Mouse (Mus musculus): Measurements from ENCODE around the gene Gpc2.

Gpc2 gene

DNA sequence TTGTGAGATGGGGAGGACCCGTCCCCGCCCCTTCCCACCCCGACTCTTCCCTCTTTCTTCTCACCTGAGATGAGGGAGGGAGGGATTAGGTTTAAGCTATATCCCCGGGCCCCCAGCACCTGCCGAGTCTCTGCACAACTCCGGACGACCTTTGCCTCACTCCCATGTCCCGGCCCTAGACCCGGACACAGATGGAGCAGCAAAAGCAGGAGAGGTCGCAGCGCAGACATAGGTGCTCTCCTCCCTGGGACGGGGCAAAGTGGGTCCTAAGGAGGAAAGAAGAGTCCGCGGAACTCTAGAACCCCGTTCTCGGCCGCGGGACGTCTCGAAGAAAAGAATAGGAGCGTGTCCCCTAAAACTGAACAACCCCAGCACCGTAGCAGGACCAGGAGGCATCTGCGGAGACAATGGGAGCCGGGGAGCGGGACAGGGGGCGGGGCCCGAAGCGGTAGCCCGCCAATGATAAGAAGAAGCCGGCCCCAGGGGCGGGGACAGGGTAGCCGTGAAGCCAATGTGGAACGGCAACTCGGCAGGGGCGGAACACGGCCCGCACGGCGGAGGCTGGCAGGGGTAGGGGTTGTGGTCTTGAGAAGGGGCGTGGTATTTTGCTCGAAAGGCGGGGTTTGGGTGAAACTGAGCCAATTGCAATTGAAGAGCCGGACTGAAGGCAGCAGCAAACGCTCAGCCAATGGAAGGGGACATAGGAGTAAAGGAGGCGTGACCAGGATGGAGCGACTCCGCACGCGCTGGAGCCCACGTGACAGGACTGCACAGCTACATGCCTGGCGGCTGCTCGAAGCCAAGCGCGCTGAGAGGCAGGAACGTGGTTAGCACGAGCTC, at the start of gene Gpc2, which contains the start of the genes Gm43720 and Stag3:
Gpc2 (minus strand) TSS at position 421 of the 840 bp plus-strand sequence.
Gm43720 (minus strand) TSS at position 374 of the 840 bp plus-strand sequence.
Stag3 (plus strand) TSS at position 656 of the 840 bp plus-strand sequence.
- DNase-seq (ENCODE audit: low read depth, low spot score): peak; percentile 95

DNA sequence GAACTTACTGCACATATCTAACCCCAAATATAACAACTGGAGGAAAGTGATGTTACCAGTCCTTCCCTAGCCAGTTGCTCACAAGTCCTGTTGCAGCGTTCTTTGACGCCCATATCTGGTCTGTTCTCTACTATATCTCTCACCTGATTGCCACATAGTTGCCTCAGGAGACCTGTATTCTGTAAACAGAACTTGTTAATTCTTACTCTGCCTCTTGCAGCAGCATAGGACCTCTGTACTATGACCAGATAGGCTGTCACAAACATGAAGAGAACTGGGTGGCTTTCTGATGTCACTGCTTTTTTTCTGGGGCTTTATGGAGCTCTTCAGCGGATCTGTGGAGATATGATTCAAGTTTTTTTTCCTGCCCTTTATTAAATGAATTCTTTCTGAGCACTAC, 33.0 kb upstream of the Gpc2 start:
- no peak for DNase-seq (ENCODE audit: low read depth, low spot score)

DNA sequence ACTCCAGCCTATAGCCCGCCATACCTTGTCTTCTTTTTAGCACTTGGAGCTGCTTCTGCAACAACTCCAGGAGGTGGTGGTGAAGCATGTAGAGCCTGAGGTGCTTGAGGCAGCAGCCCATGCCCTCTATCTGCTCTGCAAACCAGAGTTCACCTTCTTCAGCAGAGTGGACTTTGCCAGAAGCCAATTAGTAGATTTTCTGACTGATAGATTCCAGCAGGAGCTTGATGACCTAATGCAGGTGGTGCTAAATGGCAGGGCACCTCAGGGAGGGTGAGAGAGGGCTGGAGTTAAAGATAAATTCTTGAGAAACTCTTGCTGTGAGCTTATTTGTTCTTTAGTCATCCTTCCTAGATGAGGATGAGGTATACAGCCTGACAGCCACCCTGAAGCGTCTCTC, 19.8 kb upstream of the Gpc2 start:
- no peak for DNase-seq (ENCODE audit: low read depth, low spot score)

DNA sequence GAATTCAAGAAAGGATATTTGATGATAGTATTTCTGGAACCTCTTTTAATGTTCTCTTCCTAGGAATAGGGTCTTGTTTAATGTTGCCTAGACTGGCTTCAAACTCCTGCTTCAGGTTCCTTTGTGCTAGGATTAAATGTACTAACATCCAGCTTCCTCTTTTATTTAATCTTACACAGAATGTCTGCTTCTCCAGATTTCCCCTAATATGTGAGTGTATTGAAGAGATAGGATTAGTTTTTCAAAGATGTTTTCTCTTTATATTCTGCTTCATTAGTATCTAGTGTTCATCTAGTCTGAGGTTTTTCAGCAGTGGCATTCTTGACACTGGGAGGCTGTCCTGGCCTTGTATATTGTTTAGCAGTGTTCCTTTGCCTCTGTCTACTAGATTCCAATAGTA, 14.4 kb upstream of the Gpc2 start:
- no peak for DNase-seq (ENCODE audit: low read depth, low spot score)

DNA sequence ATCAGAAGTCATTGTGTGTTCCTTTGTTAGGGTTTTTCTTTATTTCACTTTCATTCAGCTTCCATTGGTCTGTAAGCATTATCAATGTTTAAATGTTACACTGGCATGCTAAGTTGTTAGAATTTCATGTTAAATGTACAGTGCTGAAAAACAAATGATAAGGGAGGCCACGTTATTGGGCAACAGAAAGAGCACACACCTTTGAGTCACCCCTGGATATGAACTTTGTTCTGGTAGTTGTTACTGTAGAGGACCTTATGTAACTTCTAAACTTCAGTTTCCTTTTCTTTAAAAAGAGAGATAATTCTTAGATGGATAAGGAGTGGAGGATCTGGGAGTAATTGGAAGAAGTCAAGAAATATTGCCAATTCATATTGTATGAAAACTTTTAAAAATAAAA, 11.8 kb upstream of the Gpc2 start:
- no peak for DNase-seq (ENCODE audit: low read depth, low spot score)

DNA sequence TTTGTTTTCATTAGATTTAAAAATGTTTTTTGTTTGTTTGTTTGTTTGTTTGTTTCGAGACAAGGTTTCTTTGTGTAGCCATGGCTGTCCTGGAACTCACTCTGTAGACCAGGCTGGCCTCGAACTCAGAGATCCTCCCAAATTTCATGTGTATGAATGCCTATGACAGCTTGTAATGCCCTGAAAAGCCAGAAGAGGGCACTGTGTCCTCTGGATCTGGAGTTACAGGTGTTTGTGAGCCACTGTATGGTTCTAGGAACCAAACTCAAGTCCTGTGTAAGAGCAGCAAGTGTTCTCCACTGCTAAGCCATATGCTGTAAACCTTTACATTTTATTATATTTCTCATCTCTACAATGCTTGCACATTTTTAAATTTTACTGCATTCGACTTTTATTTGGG, 8.1 kb upstream of the Gpc2 start:
- DNase-seq (ENCODE audit: low read depth, low spot score): no peak

DNA sequence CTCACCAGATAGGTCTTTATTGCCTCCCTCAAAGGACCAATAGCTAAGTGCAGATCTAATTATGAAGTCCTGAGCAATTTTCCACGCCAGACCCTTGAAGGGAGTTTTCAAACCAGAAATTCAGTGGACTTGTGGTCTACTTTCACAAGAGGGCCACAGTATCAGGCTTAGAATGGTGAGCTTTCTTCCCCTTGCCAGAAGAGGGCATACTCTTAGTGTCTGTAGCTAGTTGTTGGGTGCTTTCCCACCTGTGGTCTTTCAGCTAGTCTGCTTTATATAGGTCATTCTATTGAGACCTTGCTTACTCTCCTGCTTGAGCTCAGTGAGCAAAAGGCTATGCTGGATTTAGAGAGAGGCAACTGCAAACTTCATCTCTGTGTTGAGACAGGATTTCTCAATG, 3.7 kb upstream of the Gpc2 start:
- no peak for DNase-seq (ENCODE audit: low read depth, low spot score)

DNA sequence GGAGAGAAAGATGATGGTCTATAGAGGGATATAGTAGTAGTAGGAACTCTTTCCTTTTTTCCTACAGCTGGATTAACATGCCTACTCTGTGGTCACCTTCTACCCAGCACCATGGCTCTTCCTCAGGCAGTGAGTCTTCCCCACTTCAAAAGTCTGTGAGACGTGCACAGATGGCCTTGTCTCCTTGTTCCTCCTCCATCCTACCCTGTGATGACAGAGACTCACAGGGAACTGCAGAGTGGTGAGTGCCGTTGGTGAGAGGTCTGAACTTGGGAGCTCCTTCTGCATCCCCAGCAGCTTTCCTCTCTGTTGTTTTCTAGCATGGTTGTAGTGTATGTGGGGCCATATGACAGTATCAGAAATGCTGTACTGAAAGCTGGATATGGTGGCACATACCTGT, 2.0 kb upstream of the Gpc2 start:
- DNase-seq (ENCODE audit: low read depth, low spot score): no peak

DNA sequence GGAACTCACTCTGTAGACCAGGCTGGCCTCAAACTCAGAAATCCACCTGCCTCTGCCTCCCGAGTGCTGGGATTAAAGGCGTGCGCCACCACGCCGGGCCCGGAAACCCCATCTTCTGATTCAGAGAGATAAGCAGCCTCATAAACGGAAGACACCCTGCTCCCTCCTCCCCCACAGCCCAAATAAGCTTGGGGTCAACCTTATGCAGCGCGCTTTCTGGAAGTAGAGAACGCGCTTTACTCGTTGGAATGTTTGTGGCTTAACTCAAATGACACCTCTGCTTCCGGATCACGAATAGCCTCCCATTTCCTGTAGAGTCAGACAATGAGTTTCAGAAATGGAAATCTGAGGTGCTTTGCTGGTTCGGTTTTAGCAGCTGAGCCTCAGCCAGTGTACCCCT, 1.0 kb upstream of the Gpc2 start:
- no peak for DNase-seq (ENCODE audit: low read depth, low spot score)

DNA sequence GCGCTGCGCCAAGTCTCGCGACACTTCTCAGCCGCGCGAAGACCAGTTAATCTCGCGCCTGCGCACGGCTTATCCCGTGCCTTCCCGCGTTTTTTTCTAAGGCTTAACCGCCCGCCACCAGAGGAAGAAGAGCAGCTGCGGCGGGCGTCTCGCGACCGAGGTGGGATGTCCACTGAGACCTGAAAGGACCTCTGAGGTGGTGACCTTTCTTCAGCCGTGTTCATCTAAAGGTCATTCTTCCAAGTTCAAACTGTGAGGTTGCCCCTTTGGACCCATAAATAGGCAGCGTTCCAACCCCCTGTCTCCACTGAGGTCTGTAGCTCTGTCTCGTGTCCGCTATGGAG, 592 bp upstream of the Gpc2 start:
- DNase-seq (ENCODE audit: low read depth, low spot score): no peak

DNA sequence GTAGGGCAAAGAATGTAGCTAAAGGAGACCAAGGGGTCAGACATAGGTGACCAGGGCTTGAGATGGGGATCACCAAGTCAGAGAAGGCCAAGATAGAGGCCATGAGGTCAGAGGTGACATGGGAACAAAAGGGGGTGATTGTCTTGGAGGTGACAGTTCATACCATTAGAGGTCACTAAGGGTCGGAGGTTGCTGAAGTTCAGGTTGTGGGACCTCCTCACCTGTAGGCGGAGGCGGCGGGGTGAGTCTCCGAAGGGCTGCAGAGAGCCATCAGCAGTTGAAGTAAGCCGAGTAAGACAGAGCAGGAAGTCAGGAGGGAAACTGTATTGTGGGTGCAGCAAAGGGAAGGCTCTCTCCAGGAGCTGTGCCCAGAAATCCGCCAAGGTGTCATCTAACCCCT, 1.8 kb downstream of the Gpc2 start:
- no peak for DNase-seq (ENCODE audit: low read depth, low spot score)

DNA sequence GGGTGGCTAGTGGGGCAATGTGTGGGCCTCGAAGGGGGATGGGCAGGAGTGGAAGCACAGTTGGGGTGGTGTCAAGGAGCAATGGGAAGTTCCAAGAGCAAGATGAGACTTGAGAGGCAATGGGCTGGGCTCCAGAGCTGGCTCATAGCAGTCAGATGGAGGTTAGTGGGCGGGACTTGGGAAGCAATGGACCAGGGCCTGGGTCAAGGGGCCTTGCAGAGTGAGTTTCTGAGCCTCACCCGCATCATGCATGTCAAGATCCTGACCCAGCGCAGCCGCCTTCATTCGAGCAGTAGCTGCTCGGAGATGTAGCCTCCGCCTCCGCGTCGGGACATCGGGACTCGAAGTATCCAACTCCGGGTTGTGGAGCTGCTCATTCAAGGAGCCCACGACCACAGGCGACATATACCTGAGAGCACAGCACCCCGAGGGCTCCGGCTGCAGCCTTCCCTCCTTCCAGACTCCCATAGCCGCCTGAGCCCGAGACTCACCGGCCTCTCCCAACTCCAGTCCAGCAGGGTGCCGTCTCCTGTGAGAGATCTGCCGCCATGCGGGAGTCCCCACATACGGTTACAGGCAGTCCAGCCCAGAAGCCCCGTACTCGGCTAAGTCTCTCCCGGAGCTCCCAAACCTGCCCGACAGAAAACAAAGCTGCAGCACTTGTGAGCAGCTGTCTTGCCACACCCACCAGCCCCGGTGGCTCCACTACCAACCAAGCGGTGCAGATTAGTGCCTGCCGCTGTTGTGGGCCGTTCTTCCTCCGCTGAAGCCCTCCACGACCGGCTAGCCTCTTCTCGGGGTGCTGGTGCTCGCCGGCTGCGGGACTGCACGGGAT, 4.4 kb downstream of the Gpc2 start:
- DNase-seq (ENCODE audit: low read depth, low spot score): no peak

DNA sequence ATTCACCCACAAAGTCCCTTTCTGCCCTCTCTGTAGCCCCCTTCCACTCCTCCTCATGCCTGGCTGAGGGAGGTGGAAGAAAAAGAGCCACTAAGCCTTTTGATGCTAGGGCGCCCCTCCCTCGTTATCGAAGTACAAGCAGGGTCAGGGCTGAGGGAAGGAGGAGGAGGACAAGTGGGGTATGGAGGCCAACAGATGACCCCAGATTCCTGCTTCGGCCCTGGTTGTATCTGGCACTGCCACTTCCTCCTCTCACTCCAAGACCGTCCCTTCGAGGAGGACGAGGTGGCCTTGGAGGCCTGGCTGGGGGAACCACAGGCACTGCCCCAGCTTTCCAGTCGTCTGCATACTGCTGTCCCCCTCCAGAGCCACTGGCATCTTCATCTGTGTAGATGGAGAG, 5.6 kb downstream of the Gpc2 start:
- no peak for DNase-seq (ENCODE audit: low read depth, low spot score)

DNA sequence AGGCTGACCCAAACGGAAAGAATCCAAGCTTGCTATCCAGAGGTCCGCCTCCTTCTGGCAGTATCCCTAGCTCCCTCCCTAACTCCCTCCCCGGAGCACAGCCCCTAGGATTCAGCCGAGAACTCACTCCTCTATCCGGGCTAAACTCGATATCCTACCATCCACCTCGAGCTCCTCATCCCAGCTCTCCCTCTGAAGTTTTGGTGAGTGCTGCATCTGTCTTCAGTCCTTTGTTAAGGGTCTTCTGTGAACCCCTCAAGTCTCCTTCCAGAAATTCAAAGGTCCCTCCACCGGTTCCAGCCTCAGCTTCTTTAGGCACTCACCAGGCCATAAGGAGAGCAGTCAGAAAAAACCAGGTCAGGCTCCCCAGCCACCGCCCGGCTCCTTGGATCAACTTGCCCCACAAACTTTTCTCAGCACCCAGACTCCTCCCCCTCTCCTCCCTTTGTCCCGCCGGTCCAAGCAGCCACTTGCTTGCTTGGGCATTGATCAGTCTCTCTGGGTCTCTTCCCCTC, 7.3 kb downstream of the Gpc2 start, which contains the start of gene Gal3st4:
Gal3st4 (minus strand) TSS at position 432 of the 515 bp plus-strand sequence.
- DNase-seq (ENCODE audit: low read depth, low spot score): no peak

DNA sequence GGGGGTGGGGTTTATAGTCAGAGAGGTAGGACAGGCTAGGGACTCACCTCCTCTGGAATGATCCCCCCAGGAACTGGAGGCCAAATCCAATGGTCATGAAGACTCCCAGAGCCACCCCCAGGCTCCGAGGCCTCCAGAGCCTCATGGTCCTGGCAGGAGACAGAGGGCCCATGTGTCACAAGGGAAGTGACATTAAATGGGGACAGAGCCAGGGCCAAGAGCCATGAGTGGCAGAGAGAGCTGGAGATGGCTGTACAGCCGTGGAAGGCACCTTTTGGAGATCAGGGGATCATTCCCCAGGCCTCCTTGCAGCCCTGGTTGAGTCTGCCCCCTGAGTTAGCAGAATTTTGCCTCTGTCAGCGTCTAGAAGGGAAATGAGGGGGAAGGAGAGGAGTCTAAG, 8.6 kb downstream of the Gpc2 start:
- no peak for DNase-seq (ENCODE audit: low read depth, low spot score)

DNA sequence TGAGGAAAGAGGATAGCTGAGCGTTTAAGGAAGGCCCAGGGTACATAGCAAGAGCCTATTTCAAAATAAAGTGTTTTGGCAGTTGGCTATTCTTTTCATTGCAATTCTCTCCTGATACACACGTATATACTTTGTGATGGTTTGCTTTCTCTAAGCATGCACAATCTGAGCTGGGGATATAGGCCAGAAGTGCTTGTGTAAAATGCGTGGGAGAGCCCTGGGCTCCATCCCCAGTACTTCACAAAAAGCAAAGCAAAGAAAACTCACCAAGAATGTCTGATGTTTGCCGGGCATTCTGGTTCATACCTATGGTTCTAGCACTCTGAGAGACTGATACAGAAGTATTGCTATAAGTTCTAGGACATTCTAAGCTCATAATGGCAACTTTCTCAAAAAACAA, 10.8 kb downstream of the Gpc2 start:
- no peak for DNase-seq (ENCODE audit: low read depth, low spot score)

DNA sequence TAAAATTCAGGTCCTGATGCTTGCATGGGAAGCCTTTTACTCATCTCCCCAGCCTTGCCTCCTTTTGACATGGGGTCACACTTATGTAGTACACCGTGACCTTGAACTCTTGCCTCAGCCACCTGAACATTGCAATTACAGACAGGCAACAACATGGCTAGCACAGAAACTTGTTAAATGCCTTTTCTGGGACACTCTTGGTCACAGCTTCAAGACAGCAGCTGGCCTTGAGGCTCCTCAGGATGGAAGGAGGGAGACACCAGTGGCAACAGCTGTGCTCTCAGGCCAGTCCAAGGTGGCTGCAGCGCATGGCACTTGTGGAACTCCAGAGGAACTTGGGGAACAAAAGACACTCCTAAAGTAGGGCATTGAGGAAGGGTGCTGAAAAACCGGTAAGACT, 12.7 kb downstream of the Gpc2 start:
- DNase-seq (ENCODE audit: low read depth, low spot score): no peak

DNA sequence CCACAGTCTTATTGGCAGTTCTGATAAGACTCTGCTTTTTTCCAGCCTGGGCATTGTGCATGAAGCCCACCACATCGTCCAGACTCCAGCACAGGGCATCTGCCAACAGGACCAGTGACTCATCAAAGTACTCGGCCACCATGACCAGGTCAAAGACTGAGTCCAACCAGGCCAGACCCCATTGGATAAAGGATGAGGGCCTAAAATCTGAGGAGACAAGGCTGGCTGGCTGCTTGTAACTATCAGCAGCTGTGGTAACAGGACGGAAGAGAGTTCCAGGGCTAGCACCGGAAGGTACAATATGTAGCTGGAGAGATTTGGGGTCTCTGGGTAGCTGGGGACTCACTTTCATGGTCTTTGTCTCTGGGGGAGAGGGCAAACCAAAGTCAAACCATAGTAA, 14.1 kb downstream of the Gpc2 start:
- no peak for DNase-seq (ENCODE audit: low read depth, low spot score)

DNA sequence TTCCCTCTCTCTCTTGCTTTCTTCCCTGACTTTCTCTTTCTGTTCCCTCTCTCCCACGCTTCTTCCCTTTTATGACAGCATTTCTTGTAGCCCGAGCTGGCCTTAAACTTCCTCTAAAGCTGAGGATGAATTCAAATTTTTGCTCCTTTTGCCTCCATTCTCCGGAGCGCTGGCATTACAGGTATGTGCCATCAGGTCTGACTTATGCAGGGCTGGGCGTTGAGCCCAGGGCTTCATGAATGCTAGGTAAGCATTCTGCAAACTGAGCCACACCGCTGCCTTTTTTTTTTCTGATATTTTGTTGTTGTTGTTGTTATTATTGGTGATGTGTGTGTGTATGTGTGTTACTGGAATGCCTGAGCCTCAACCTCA, 15.6 kb downstream of the Gpc2 start:
- no peak for DNase-seq (ENCODE audit: low read depth, low spot score)

DNA sequence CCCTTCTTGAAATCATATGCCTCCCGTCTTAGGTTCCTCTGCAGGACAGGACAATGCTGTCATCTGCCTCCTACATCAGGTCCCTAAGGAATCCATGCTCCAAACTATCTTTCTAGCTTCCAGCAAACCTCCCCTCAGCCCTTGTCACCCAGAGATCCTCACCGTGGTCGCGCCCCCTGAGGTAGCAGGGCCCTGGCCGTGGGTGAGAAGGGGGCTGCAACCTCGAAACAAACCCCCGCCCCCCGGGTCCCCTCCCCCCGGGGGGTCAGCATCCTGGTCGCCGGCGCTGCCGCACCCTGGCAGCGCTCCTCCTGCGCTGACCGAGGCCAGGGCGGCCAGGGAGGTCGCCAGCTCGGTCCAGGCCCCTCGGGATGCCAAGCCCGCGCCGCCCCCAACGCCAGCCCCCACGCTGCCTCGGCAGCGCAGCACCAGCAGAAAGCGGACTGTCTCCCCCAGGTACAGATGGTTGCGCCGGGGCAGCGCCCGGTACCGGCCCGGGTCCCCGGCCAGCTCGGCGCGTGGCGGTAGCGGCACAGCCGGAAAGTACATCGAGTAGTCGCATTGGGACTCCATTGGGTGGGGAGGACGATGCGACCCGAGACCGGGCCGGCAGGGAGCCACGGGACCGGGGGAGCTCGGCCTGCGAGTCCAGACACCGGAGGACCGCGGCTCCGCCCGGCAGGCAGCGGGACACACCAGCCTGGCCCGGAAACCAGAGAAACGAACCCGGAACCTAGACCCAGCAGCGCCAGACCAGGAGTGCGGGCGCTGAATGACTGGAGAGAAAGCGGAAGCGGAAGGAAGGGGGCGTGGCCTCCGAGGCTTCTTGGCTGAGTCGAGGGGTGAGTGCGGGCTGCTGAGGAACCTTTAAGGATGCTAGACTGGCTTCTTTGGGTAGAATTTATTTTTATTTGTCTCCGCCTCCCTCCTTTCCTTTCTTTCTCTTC, 16.3 kb downstream of the Gpc2 start, which contains the start of gene BC037034:
BC037034 (minus strand) TSS at position 774 of the 947 bp plus-strand sequence.
- DNase-seq (ENCODE audit: low read depth, low spot score): peak; percentile 77

DNA sequence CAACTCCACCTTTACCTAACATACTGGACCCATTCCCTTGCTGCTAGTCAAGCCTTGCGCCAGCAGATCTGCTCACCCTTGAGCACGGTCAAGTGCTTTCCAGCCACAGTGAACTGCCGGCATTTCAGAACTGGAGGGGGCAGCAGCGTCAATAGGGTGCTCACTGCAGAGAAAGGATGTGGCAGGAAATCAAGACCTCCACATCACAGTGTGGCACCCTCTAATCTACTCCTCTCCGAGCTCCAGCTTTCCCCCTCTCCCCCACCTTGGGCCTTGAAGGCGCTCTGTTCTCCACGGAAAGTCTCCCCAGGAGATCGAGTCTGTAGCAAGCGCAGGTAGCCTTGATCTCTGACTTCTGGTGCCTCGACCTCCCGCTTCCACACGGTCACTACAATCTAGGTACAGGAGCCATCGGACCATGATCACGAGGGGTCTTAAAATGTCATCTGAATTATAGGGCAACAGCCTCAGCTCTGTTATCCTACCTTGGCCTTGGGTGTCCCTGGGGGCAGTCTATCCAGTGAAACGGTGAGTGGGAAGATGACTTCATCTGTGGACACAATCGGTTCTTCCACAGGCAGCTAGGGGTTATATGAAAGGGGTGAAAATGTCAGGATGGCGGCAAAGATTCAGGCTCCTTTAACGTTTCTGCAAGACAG, 17.1 kb downstream of the Gpc2 start:
- DNase-seq (ENCODE audit: low read depth, low spot score): no peak
